Mouse (Mus musculus): ENCODE data around the gene Fbxl12. TPM values are rescaled to one million over a fixed set of nuclear protein-coding genes. Genes with fewer than 3 reads are reported as not detected.
A peak's percentile ranks its signal among the peaks of the same experiment; 100 is the strongest.

Gene Fbxl12
- polyA plus RNA-seq, 1 experiment from 2014 or later, result 7.4 TPM

DNA sequence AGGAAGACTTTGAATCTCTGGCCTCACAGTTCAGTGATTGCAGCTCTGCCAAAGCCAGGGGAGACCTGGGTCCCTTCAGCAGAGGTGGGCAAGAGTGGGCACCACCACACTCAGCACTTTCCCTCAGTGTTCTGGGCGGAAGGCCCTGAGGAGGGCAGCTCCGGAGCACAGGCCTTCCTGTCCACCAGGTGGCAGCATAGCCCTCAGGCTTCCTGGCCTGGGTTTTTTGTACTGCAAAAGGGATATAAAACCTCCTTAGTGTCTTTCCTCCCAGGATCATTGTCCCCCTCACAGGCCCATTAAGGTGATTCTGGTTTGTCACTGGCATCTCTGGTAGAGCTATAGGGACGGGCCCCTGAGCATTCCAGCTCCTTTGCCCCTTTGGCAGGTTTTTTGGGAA lies 17.8 kb upstream of the Fbxl12 start:
- Histone ChIP-seq H3K9me3 (ENCODE audit: control insufficient read depth) (no peaks in the 10 kb centered on the region), H3K4me3 (ENCODE audit: low read depth, low read length) (no peak overlapping the region), H3K27ac (ENCODE audit: low read depth, low read length) (no peak overlapping the region)

DNA sequence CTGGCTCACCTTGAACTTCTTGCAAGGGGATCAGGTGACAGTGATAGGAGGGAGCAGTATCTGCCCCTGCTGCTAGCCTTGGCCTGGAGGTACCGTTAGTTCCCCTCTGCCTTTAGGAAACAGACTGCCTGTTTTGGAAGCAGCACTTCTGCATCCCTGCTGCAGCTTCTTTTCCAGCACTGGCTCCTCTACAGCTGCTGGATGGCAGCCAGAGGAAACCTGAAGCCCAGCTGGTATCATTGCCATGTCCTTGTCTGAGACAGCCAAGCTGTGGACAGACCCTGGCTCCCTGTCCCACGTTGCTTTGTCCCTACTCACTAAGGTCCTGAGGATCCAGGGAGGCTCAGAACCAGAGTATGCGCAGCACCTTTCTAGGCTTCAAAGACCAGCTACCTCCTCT lies 13.0 kb upstream of the Fbxl12 start:
- H3K9me3 ChIP-seq (ENCODE audit: control insufficient read depth), result no peaks in the 10 kb centered on the region
- peaks cover 68% of the 10 kb centered on the region for H3K36me3 ChIP-seq (ENCODE audit: control insufficient read depth, insufficient read depth)
- no peak overlapping the region for H3K4me3 ChIP-seq (ENCODE audit: low read depth, low read length)
- no peak for TF ChIP-seq CTCF (IDR thresholded peaks at IDR 0.05; ENCODE audit: low read depth)
- H3K27ac ChIP-seq (ENCODE audit: low read depth, low read length), result no peak overlapping the region
- no peak overlapping the region for H3K9ac ChIP-seq (ENCODE audit: low read depth, low read length)
- no peaks in the 10 kb centered on the region for H3K27me3 ChIP-seq (replicated peaks; ENCODE audit: control insufficient read depth, insufficient read depth, low read length)
- H3K4me1 ChIP-seq (replicated peaks; ENCODE audit: control insufficient read depth, insufficient read depth, low read length), result peaks cover 3% of the 10 kb centered on the region; the same call in 1 of the 2 replicates
- WGBS, result 90% methylated on average over 3 of the region's 3 CpGs
- H3K4me2 ChIP-seq (replicated peaks; ENCODE audit: low read depth), result no peak overlapping the region
- ATAC-seq, result no peak

More for the DNA sequence above, 17.8 kb upstream of the Fbxl12 start:
- WGBS, result 53% methylated on average over 3 of the region's 3 CpGs
- Histone ChIP-seq H3K36me3 (ENCODE audit: control insufficient read depth, insufficient read depth) (peaks cover 63% of the 10 kb centered on the region), H3K4me2 (replicated peaks; ENCODE audit: low read depth) (no peak overlapping the region), H3K9ac (ENCODE audit: low read depth, low read length) (no peak overlapping the region), H3K4me1 (replicated peaks; ENCODE audit: control insufficient read depth, insufficient read depth, low read length) (no peaks in the 10 kb centered on the region), H3K27me3 (replicated peaks; ENCODE audit: control insufficient read depth, insufficient read depth, low read length) (no peaks in the 10 kb centered on the region)
- TF ChIP-seq CTCF (IDR thresholded peaks at IDR 0.05; ENCODE audit: low read depth), result peak; percentile 88
- peak; percentile 47 for ATAC-seq

GRCm38 (mm10) chr9:20653859-20654258 lies 9.3 kb upstream of the Fbxl12 start:
- Histone ChIP-seq H3K36me3 (ENCODE audit: control insufficient read depth, insufficient read depth) (peaks cover 47% of the 10 kb centered on the region), H3K4me2 (replicated peaks; ENCODE audit: low read depth) (no peak overlapping the region), H3K9me3 (ENCODE audit: control insufficient read depth) (no peaks in the 10 kb centered on the region), H3K4me3 (ENCODE audit: low read depth, low read length) (no peak overlapping the region), H3K9ac (ENCODE audit: low read depth, low read length) (no peak overlapping the region), H3K4me1 (replicated peaks; ENCODE audit: control insufficient read depth, insufficient read depth, low read length) (peaks cover 8% of the 10 kb centered on the region; the same call in 1 of the 2 replicates), H3K27me3 (replicated peaks; ENCODE audit: control insufficient read depth, insufficient read depth, low read length) (no peaks in the 10 kb centered on the region), H3K27ac (ENCODE audit: low read depth, low read length) (no peak overlapping the region)
- no peak for ATAC-seq
- TF ChIP-seq CTCF (IDR thresholded peaks at IDR 0.05; ENCODE audit: low read depth), result peak; percentile 35
- 90% methylated on average over 3 of the region's 3 CpGs for WGBS

GRCm38 (mm10) chr9:20652260-20652658 lies 7.7 kb upstream of the Fbxl12 start:
- peak overlapping the region; percentile 79 for H3K4me2 ChIP-seq (replicated peaks; ENCODE audit: low read depth)
- H3K4me1 ChIP-seq (replicated peaks; ENCODE audit: control insufficient read depth, insufficient read depth, low read length), result peaks cover 8% of the 10 kb centered on the region; the same call in 1 of the 2 replicates
- ATAC-seq, result peak; percentile 1; the same call in 1 of the 2 replicates
- peak overlapping the region; percentile 93 for H3K4me3 ChIP-seq (ENCODE audit: low read depth, low read length)
- H3K9me3 ChIP-seq (ENCODE audit: control insufficient read depth), result no peaks in the 10 kb centered on the region
- H3K27ac ChIP-seq (ENCODE audit: low read depth, low read length), result no peak overlapping the region
- no peak for TF ChIP-seq CTCF (IDR thresholded peaks at IDR 0.05; ENCODE audit: low read depth)
- H3K27me3 ChIP-seq (replicated peaks; ENCODE audit: control insufficient read depth, insufficient read depth, low read length), result no peaks in the 10 kb centered on the region
- WGBS, result 0% methylated on average over 19 of the region's 25 CpGs
- peak overlapping the region; percentile 83 for H3K9ac ChIP-seq (ENCODE audit: low read depth, low read length)
- peaks cover 33% of the 10 kb centered on the region for H3K36me3 ChIP-seq (ENCODE audit: control insufficient read depth, insufficient read depth)

DNA sequence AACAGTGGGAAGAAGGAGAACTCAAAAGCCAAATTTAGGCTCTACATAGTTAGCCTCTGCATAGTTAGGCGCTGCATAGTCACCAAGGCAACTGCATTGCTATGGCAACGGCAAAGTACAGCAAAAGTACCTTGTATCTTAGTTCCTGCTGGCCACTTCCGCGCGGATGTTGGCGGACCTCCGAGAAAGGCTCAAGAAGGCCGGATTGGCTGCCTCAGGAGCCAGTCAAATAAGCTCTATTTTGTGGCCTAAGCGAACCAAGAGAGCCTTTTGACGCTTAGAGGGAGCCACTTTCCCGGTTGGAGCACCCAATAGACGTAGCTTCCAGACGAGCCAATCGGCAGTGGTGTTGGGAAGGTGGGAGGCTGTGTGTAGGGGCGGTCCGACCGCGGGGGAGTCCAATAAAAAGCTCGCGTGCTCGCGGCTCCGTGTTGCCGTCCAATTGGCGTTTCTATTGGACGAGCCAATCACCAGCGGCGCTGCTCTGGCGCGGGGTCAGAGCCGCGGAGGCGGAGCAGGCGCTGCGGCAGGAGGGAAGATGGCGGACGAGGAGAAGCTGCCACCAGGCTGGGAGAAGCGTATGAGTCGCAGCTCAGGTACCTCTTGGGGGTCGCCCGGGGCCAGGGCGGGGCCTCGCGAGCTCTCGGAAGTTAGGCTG lies 7.2 kb upstream of the Fbxl12 start, which contains the start of gene Pin1:
Gene Pin1 (plus strand): TSS at position 494 of the 658 bp plus-strand sequence.
- no peaks in the 10 kb centered on the region for H3K27me3 ChIP-seq (replicated peaks; ENCODE audit: control insufficient read depth, insufficient read depth, low read length)

GRCm38 (mm10) chr9:20645121-20645520 lies 554 bp upstream of the Fbxl12 start:
- Histone ChIP-seq H3K27ac (ENCODE audit: low read depth, low read length) (peak overlapping the region; percentile 91), H3K36me3 (ENCODE audit: control insufficient read depth, insufficient read depth) (peaks cover 15% of the 10 kb centered on the region), H3K27me3 (replicated peaks; ENCODE audit: control insufficient read depth, insufficient read depth, low read length) (no peaks in the 10 kb centered on the region), H3K4me3 (ENCODE audit: low read depth, low read length) (peak overlapping the region; percentile 96), H3K4me1 (replicated peaks; ENCODE audit: control insufficient read depth, insufficient read depth, low read length) (no peaks in the 10 kb centered on the region), H3K9ac (ENCODE audit: low read depth, low read length) (peak overlapping the region; percentile 87), H3K9me3 (ENCODE audit: control insufficient read depth) (no peaks in the 10 kb centered on the region), H3K4me2 (replicated peaks; ENCODE audit: low read depth) (peak overlapping the region; percentile 97)
- ATAC-seq, result no peak
- 4% methylated on average over 17 of the region's 17 CpGs for WGBS
- no peak for TF ChIP-seq CTCF (IDR thresholded peaks at IDR 0.05; ENCODE audit: low read depth)

More for the DNA sequence above, 7.2 kb upstream of the Fbxl12 start, which contains the start of gene Pin1:
- H3K4me3 ChIP-seq (ENCODE audit: low read depth, low read length), result peak within 1 kb of the TSS; percentile 93
- peak; percentile 100 for ATAC-seq
- H3K4me2 ChIP-seq (replicated peaks; ENCODE audit: low read depth), result peak within 1 kb of the TSS; percentile 79
- no peak within 1 kb of the TSS for H3K27ac ChIP-seq (ENCODE audit: low read depth, low read length)
- TF ChIP-seq CTCF (IDR thresholded peaks at IDR 0.05; ENCODE audit: low read depth), result peak; percentile 18
- peaks cover 8% of the 10 kb centered on the region; the same call in 1 of the 2 replicates for H3K4me1 ChIP-seq (replicated peaks; ENCODE audit: control insufficient read depth, insufficient read depth, low read length)
- under 1% methylated on average over 45 of the region's 45 CpGs for WGBS
- H3K9ac ChIP-seq (ENCODE audit: low read depth, low read length), result peak within 1 kb of the TSS; percentile 83
- no peaks in the 10 kb centered on the region for H3K9me3 ChIP-seq (ENCODE audit: control insufficient read depth)
- peaks cover 33% of the 10 kb centered on the region for H3K36me3 ChIP-seq (ENCODE audit: control insufficient read depth, insufficient read depth)
